Mouse (Mus musculus) embryonic fibroblast, embryonic 13.5 days (primary cell): ENCODE measurements at regions not wholly inside any gene's neighbourhood (a gene's known extent, or its start where the extent isn't known, plus 50 kb on each side); places are given as distances from the start of the nearest gene placed in this dataset.

Source experiments
- H3K27ac ChIP-seq: 2 replicates; pipeline ENCODE4 v1.5.1; 2012; ENCODE audit warnings: low read length, control low read depth, inconsistent platforms; ENCODE audit not compliant: insufficient read depth
- H3K4me1 ChIP-seq: 2 replicates; pipeline ENCODE4 v1.6.1; 2011; ENCODE audit warnings: low read length; ENCODE audit not compliant: control insufficient read depth, insufficient read depth
- H3K4me3 ChIP-seq: 2 replicates; pipeline ENCODE4 v1.5.1; 2011; ENCODE audit warnings: mild to moderate bottlenecking, control low read depth, low read length; ENCODE audit not compliant: insufficient read depth
- CTCF ChIP-seq: IDR thresholded peaks from 2 replicates; pipeline ENCODE4 v1.5.1; 2011; ENCODE audit warnings: mild to moderate bottlenecking, control low read depth, low read length, moderate library complexity, borderline replicate concordance; ENCODE audit not compliant: insufficient read depth
- POLR2A ChIP-seq: IDR thresholded peaks from 2 replicates; pipeline ENCODE4 v1.6.1; 2011; ENCODE audit warnings: low read depth, mild to moderate bottlenecking, control low read depth, low read length, moderate library complexity

DNA sequence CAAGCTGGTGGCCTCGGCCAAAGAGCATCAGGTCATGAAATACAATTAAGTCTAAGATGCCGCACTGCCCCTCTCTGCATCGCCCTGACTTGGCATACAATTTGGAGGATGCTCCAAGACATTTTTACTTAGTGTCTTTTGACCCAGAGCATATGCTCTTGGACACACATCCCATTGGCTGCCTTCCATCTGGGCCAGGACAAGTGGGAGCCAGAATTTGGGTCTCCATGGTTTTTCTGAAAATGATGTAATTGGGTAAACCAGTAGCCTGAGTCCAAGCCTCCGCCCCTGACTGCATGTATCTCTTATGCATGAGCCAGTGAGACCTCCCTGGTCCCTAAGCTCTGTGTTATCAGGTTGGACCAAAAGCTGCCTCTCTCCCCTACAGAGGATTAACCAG is 117.1 kb upstream of the Rpl38 start:
- no peaks in the 10 kb centered on the region for H3K4me1 ChIP-seq
- H3K4me3 ChIP-seq, result no peak overlapping the region
- H3K27ac ChIP-seq, result no peak overlapping the region
- no peak for TF ChIP-seq POLR2A
- no peak for TF ChIP-seq CTCF

DNA sequence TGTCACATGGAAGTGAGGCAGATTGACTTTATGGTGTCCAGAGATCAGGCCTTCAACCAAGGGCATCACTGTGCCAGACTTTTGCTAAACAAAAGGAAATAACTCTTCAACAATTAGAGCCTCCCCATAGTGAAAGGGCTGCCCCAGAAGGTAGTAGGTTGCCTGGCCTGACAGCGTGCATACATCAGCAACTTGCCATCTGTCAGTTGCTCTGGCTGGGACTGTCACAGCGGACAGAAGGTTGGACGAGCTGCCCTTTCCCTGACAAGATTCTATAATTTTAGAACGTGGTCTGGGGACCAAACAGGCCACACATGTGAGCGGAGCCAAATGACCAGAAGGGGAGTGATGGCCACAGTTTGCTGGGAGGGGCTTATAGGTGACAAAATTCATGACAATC is 119.7 kb upstream of the Rpl38 start:
- no peaks in the 10 kb centered on the region for H3K4me1 ChIP-seq
- TF ChIP-seq CTCF (no peak), POLR2A (no peak)
- H3K27ac ChIP-seq, result no peak overlapping the region
- H3K4me3 ChIP-seq, result no peak overlapping the region

DNA sequence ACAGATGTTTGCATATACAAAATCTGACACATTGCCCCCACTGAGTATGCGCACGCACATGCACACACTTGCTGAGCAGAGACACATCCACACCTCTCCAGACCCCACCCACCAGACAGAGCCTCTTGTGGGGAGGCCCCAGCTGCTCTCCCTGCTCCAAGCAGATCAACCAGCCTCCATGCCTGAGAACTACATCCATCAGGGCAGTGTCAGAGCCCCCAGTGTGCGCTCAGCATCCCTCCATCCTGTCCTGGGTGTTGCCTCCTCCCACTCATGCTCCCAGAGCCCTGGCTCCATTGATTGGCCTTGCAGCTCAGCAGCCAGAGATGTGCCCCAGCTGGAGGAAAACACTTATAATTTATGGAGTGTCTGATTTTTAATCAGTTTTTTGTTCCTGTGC is 124.1 kb upstream of the Rpl38 start:
- TF ChIP-seq POLR2A, result no peak
- TF ChIP-seq CTCF, result no peak
- Histone ChIP-seq H3K27ac (no peak overlapping the region), H3K4me3 (no peak overlapping the region), H3K4me1 (no peaks in the 10 kb centered on the region)

DNA sequence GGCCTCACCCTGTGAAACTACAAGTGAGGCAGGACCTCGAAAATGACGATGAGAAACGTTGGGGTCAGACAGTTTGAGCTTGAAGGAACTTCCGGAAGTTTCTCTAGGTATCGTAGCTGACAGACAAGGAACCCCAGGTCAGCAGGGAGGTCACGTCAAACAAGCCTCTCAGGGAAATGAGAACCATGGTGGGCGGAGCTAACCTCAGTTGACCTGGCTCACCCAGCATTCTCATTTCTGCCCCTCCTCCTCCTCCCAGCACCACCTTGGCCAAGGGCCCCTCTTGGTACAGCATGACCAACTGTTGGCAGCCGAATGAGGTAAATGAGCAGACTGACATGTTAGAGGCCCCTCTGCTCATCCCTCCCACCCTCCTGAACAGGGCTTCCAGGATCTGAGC is 126.2 kb upstream of the Rpl38 start:
- no peaks in the 10 kb centered on the region for H3K4me1 ChIP-seq
- TF ChIP-seq CTCF (no peak), POLR2A (no peak)
- no peak overlapping the region for H3K4me3 ChIP-seq
- no peak overlapping the region for H3K27ac ChIP-seq

DNA sequence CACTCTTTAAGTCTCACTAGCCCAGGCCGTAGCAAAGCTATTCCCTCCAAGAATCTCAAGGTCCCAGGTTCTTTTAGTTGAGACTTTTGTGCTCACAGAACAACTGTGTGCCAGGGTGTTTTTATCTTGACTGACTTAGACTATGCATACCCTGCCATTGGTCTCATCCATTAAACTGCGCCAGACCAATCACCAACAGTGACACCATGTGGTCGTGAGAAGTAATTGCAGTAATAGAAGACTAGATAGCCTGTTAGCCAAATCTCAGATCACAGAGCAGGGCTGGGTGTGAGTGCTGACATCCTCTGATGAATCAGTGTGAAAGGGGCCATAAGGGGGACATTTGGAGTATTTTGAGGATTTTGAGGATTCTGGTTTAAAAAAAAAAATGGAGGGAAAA is 127.8 kb upstream of the Rpl38 start:
- H3K4me1 ChIP-seq, result no peaks in the 10 kb centered on the region
- TF ChIP-seq POLR2A, result no peak
- no peak for TF ChIP-seq CTCF
- no peak overlapping the region for H3K4me3 ChIP-seq
- H3K27ac ChIP-seq, result no peak overlapping the region

DNA sequence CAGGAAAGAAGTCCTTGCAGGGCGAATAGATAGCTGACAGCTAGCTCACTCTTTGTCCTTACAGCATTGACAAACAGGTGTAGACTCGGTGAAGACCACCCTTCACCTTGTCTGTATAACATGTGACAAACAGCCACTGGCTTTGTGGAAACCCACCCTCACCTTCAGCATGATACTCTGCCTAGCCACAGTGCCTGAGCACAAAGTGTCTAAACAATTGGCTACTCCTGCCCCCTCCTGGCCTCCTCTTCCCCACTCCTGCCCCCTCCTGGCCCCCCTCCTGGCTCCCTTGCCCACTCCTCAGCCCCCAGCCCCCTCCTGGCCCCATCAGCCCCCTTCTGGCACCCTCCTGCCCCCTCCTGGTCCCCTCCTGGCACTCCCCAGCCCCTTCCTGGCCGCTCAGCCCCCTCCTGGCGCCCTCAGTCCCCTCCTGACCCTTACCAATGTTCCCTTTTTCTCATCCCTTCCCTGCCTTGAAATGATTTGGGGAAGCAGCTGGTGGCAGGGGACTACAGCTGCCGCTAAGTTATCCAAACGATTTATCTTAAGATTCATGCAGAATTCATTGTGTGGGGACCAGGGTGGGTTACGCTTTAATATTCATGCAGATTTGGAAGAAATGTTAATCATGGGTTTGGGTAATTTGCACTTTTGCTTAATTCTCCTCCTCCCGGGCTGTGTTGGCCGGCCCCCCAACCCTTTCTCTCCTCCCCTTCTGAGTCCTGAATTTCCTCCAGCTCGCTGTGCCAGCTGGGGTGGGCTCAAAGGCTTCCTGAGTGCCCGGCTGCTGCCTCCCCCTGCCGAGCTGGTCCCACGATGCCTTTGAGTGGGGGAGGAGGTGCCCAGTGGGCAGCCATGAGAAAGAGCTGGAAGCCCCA is 131.5 kb upstream of the Rpl38 start:
- H3K27ac ChIP-seq, result no peak overlapping the region
- no peak overlapping the region for H3K4me3 ChIP-seq
- TF ChIP-seq POLR2A, result no peak
- no peaks in the 10 kb centered on the region for H3K4me1 ChIP-seq

DNA sequence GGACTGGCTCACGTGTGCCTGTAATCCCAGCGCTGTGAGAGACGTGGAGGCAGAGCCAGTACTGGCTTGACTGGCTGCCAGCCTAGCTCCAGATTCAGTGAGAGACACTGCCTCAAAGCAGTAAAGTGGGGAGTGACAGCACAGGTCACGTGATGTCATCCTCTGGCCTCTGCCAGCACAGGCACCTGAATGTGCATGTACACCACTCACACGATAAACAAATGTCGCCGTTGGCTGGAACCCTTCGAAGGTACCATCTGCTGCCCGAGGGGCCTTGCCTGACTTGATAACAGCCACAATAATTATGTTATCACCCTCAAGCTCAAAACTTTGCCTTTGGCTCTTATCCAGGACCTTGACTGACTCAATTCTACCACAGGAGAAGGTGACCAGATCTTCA is 132.4 kb upstream of the Rpl38 start:
- Histone ChIP-seq H3K4me1 (no peaks in the 10 kb centered on the region), H3K4me3 (no peak overlapping the region), H3K27ac (no peak overlapping the region)
- TF ChIP-seq CTCF (no peak), POLR2A (no peak)

DNA sequence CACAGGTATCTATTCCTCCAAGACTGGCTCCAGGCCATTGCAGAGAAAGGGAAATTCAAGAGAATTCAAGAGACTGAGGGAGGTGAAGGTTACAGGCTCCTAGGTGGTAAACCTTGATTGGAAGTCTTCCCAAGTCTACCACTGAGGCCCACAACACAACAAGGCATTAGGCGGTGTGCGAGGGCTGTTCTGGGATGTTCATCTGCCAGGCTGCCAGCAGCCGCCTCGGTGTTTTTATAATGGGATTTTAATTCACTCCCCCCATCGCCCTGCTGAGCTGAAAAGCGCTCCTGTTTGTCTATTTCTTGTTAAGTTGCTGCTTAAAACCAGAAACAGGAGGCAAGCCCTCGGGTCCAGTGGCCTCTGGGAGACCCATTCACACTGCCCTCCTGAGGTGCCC is 133.9 kb upstream of the Rpl38 start:
- no peak overlapping the region for H3K27ac ChIP-seq
- no peak for TF ChIP-seq POLR2A
- TF ChIP-seq CTCF, result no peak
- no peaks in the 10 kb centered on the region for H3K4me1 ChIP-seq
- no peak overlapping the region for H3K4me3 ChIP-seq

DNA sequence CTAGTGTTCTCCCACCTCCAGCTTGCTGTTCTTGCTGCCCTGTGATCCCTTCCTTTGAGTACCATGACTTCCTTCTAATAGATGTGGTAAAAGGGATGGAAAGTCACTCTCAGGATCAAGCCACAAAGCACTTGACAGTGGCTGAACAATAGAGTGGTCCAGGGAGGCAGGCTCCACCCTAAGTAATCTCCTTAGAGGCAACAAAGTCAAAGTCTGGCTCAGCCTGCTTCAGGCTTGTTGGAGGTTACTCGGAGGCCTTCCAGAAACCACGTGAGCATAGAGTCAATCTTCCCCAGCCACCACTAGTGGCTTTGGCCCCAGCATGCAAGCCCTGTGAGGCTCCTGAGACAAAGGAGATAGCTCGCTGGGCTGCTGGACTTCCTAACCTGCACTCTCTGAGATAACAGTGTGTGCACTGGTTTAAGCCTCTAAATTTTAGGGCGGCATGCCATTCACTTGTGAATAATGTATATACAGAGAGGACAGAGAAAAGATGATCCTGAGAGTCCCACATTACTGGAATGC is 137.0 kb upstream of the Rpl38 start:
- Histone ChIP-seq H3K4me3 (no peak overlapping the region), H3K27ac (no peak overlapping the region), H3K4me1 (no peaks in the 10 kb centered on the region)
- TF ChIP-seq CTCF, result no peak
- TF ChIP-seq POLR2A, result no peak

DNA sequence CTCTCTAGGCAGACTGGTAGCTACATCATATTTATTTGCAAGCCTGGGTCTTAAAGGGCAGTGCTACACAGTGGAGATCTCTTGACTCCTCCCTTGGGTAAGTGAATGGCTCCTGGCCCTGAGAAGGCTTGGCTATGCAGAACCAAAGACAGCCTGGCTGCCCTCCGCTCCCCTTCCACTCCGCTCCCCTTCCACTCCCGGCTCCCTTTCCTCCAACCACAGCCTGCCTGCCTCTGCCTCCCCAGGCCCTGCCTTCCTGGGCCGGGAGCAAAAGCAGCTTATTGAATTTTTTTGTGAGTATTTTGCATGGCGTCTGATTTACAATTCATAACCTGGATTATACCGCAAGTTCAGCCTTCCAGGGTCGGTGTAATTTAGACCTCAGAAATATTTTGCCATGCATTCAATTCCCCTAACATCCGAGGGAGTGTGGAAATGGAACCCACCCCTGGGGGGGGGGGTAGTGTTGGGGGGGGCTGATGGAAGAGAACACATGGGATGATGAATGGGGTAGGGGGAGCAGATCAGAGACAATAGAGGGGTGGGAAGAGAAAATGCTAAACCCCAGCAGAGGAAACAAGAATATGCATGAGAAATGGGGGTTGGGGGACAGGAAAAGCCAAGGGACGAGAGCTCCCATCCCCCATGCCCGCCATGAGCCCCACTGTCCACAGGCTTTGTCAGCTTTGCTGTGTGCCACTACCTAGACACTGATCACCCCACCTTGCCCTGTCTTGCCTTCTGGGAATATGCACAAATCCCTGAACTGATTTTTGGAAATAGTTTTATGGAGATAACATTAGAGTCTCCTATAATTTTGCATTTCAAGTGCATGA is 139.2 kb upstream of the Rpl38 start:
- H3K4me1 ChIP-seq, result no peaks in the 10 kb centered on the region
- H3K4me3 ChIP-seq, result no peak overlapping the region
- TF ChIP-seq CTCF (no peak), POLR2A (no peak)
- H3K27ac ChIP-seq, result no peak overlapping the region
